30 mouse cellular contexts compared by ENCODE assay signal in the genomic region with DNA sequence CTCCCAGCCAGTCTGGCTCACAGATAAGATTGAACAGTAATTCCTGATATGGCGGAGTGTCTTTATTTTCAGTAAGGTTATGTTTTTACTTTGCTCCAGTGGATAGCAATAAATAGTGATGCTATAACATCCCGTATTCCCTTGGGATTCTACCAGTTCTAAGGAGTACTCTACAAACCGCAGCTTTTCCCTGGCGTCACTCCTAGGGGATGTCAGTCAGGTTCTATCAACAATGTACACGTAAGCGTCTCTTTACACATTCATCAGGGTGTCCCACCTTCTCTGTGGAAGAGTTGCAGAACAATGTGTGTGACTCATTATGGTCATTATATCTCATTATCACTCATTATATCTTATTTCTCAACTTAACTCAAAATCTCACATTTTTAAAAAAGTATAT. TPM values are rescaled to one million over a fixed set of nuclear protein-coding genes. Genes with fewer than 3 reads are reported as not detected.
A peak's percentile ranks its signal among the peaks of the same experiment; 100 is the strongest.
DNase-seq lines count a peak whose midpoint lies in the region; ATAC-seq and TF ChIP-seq lines count a peak whose summit lies in the region.
"Had no signal": no experiment of that assay in that cellular context is flagged by ENCODE, and none has a peak within 500 bp of the region (broad histone marks: within the 10 kb centered on the region; RNA-seq: fewer than 3 reads in every experiment).

No protein-coding gene starts in this region.

- 68% methylated on average over 6 of the region's 6 CpGs for WGBS in heart, postnatal 0 days
- 72% methylated on average over 6 of the region's 6 CpGs for WGBS in lung, postnatal 0 days

- no peaks in the 10 kb centered on the region for H3K27me3 ChIP-seq in heart, postnatal 0 days (ENCODE audit: control insufficient read depth, insufficient read depth, low read length)
- H3K27me3 ChIP-seq in lung, postnatal 0 days (replicated peaks; ENCODE audit: insufficient read depth, low read length), result no peaks in the 10 kb centered on the region
- H3K27me3 ChIP-seq: CH12.LX; embryonic facial prominence, embryonic 15.5 days had no signal

- H3K4me3 ChIP-seq in gastrocnemius, adult 2 months, result peak overlapping the region; percentile 17
- H3K4me3 ChIP-seq in heart, postnatal 0 days (ENCODE audit: low read depth, low read length), result no peak overlapping the region
- H3K4me3 ChIP-seq in lung, postnatal 0 days (ENCODE audit: low read depth, low read length), result no peak overlapping the region
- H3K4me3 ChIP-seq: embryonic facial prominence, embryonic 15.5 days had no signal

- peak; percentile 17; the same call in 1 of the 2 replicates for ATAC-seq in heart, postnatal 0 days (ENCODE audit: insufficient read depth, low read depth)
- ATAC-seq in lung, postnatal 0 days, result peak; percentile 62
- ATAC-seq: forebrain, embryonic 14.5 days; forebrain, postnatal 0 days; hindbrain, postnatal 0 days; inflammation-experienced regulatory T-cells, adult 6 months; intestine, embryonic 16.5 days; Patski had no signal

- no peak for TF ChIP-seq EP300 in heart, postnatal 0 days (IDR thresholded peaks at IDR 0.05; ENCODE audit: low read depth)
- TF ChIP-seq EP300 in lung, postnatal 0 days (IDR thresholded peaks at IDR 0.05), result no peak

- DNase-seq in gastrocnemius, adult 2 months, result no peak
- DNase-seq in gastrocnemius, postnatal 14 days, result no peak
- DNase-seq in heart, postnatal 0 days (ENCODE audit: low spot score), result no peak
- DNase-seq in heart, adult 8-10 months (ENCODE audit: low spot score), result no peak
- peak; percentile 30 for DNase-seq in lung, postnatal 0 days (ENCODE audit: low spot score)
- no peak for DNase-seq in lung, postnatal 25 days (ENCODE audit: low spot score)
- DNase-seq: adrenal gland, postnatal 10 days; adrenal gland, postnatal 36 days; B cell, adult 2 months; cerebellum, adult 11 months; cerebellum, adult 2 months; cerebellum, adult 9-11 months; cerebellum, postnatal 36 days; embryo, embryonic 11 days; forebrain, postnatal 0 days; gastrocnemius, postnatal 36 days; heart, postnatal 14 days; heart, postnatal 4 days; kidney, adult 18-20 months had no signal

- no peak for TF ChIP-seq CTCF in gastrocnemius, adult 2 months (IDR thresholded peaks at IDR 0.05)
- no peak for TF ChIP-seq CTCF in heart, postnatal 0 days (IDR thresholded peaks at IDR 0.05; ENCODE audit: low read depth)
- no peak for TF ChIP-seq CTCF in lung, postnatal 0 days (IDR thresholded peaks at IDR 0.05)

- H3K27ac ChIP-seq in gastrocnemius, adult 2 months, result peak overlapping the region; percentile 64
- peak overlapping the region; percentile 34; the same call in 1 of the 2 replicates for H3K27ac ChIP-seq in heart, postnatal 0 days (ENCODE audit: low read depth)
- no peak overlapping the region for H3K27ac ChIP-seq in lung, postnatal 0 days (ENCODE audit: low read length)
- H3K27ac ChIP-seq: embryonic facial prominence, embryonic 15.5 days; hindbrain, embryonic 14.5 days; hindbrain, postnatal 0 days had no signal

- no peaks in the 10 kb centered on the region for H3K36me3 ChIP-seq in heart, postnatal 0 days (replicated peaks; ENCODE audit: control insufficient read depth, insufficient read depth, low read length)
- no peaks in the 10 kb centered on the region for H3K36me3 ChIP-seq in lung, postnatal 0 days (ENCODE audit: insufficient read depth, low read length)
- H3K36me3 ChIP-seq: embryonic facial prominence, embryonic 15.5 days; G1E had no signal

- intact Hi-C loops in gastrocnemius, adult 2 months (cut with DNase I), result no loop called here
- intact Hi-C loops in gastrocnemius, postnatal 14 days (cut with DNase I; ENCODE audit: low total_unique reads), result no loop called here

- H3K4me1 ChIP-seq in heart, postnatal 0 days (ENCODE audit: control insufficient read depth, insufficient read depth), result peaks cover 6% of the 10 kb centered on the region; the same call in 1 of the 2 replicates
- no peaks in the 10 kb centered on the region for H3K4me1 ChIP-seq in lung, postnatal 0 days (ENCODE audit: insufficient read depth, low read depth, low read length)
- H3K4me1 ChIP-seq: embryonic facial prominence, embryonic 15.5 days had no signal

- no peak overlapping the region for H3K9ac ChIP-seq in heart, postnatal 0 days (replicated peaks; ENCODE audit: low read depth, low read length)
- H3K9ac ChIP-seq in lung, postnatal 0 days (replicated peaks; ENCODE audit: low read depth), result no peak overlapping the region
- H3K9ac ChIP-seq: embryonic facial prominence, embryonic 15.5 days; forebrain, postnatal 0 days; hindbrain, embryonic 14.5 days had no signal

- no peak overlapping the region for H3K4me2 ChIP-seq in heart, postnatal 0 days (ENCODE audit: low read depth, low read length)
- no peak overlapping the region for H3K4me2 ChIP-seq in lung, postnatal 0 days (replicated peaks; ENCODE audit: low read depth, low read length)
- H3K4me2 ChIP-seq: embryonic facial prominence, embryonic 15.5 days; heart, embryonic 11.5 days; hindbrain, embryonic 14.5 days had no signal

- H3K9me3 ChIP-seq in heart, postnatal 0 days (replicated peaks; ENCODE audit: control insufficient read depth, low read length), result no peaks in the 10 kb centered on the region
- no peaks in the 10 kb centered on the region for H3K9me3 ChIP-seq in lung, postnatal 0 days (ENCODE audit: low read length)
- H3K9me3 ChIP-seq: embryonic facial prominence, embryonic 15.5 days had no signal

RNA-seq across cellular contexts. Expression of a gene that starts 12.2 kb away (rescaled TPM):
- total RNA-seq in gastrocnemius, adult 2 months (2021), result 10 to 100 TPM; 10.2 to 15.4 TPM
- total RNA-seq in gastrocnemius, postnatal 14 days (2021), result 10 to 100 TPM in 1 of 2 experiments, 1 to 10 TPM in 1; 9.7 to 12.7 TPM
- total RNA-seq in heart, postnatal 0 days (2014; rRNA removed; ENCODE audit: low replicate concordance), result 9.1 and 10.5 TPM in 2 replicates
- polyA plus RNA-seq in heart, postnatal 0 days (2015; fragmentation: Nextera tagmentation; extraction: Ambion mirVana), result 7.1 and 8.9 TPM in 2 replicates
- 10 to 100 TPM; 32.1 to 38.8 (median 35.8) TPM for total RNA-seq in heart, adult 8-10 months (2022)
- polyA plus RNA-seq in lung, postnatal 0 days (2015; fragmentation: Nextera tagmentation; extraction: Ambion mirVana), result 29.1 and 44.1 TPM in 2 replicates
- total RNA-seq: CH12.LX; granulocyte monocyte progenitor cell, adult 5-6 weeks had no signal
- polyA plus RNA-seq: G1E, Patski had no signal
